Mouse (Mus musculus) left cerebral cortex, postnatal 25 days (tissue): ENCODE results near the gene Sf1. TPM values are rescaled to one million over a fixed set of nuclear protein-coding genes. Genes with fewer than 3 reads are reported as not detected.

Source experiments
- microRNA-seq, 2 experiments: library from miRNA; unstranded; fragments of <30 nt; microRNA quantifications; one replicate each; pipeline ENCODE4 v1.2.0; 2022
- total RNA-seq, 2 experiments: library from RNA; stranded (reverse); gene quantifications; 2 replicates each; pipeline ENCODE4 v1.2.3; 2021

Sf1 gene
- total RNA-seq, 2 experiments from 2014 or later = 180 to 195 TPM

Small RNAs within 50 kb of the gene (microRNA-seq; reads per million reads assigned to microRNA genes)
- gene Mir6989 = 3.2 to 5.0 reads per million in 2 experiments

Other genes starting within 250 kb of the Sf1 start
- gene Sac3d1, start 245.0 kb upstream of the Sf1 start, total RNA-seq = 10 to 100 TPM; 23.7 to 25.0 TPM
- 10 to 100 TPM; 36.2 to 43.6 TPM for gene Snx15, start 235.4 kb upstream of the Sf1 start, total RNA-seq
- under 1 TPM in 1 of 2 experiments, not detected in 1; 0.71 TPM for gene Batf2, start 222.7 kb upstream of the Sf1 start, total RNA-seq
- 10 to 100 TPM; 71.5 to 76.8 TPM for gene Arl2, start 222.1 kb upstream of the Sf1 start, total RNA-seq
- gene Majin, start 179.3 kb upstream of the Sf1 start, total RNA-seq = under 1 TPM in 1 of 2 experiments, not detected in 1; 0.53 TPM
- not detected for gene Gpha2, start 137.3 kb upstream of the Sf1 start, total RNA-seq
- 100 to 1,000 TPM; 153 to 165 TPM for gene Ppp2r5b, start 127.8 kb upstream of the Sf1 start, total RNA-seq
- 10 to 100 TPM; 33.1 to 35.6 TPM for gene Atg2a, start 122.0 kb upstream of the Sf1 start, total RNA-seq
- 10 to 100 TPM; 35.9 to 40.3 TPM for gene Ehd1, start 87.0 kb upstream of the Sf1 start, total RNA-seq
- gene Cdc42bpg, start 57.2 kb upstream of the Sf1 start, total RNA-seq = 1 to 10 TPM; 2.7 to 2.9 TPM
- gene Men1, start 28.7 kb upstream of the Sf1 start, total RNA-seq = 10 to 100 TPM; 69.7 to 70.0 TPM
- 10 to 100 TPM; 83.3 to 92.3 TPM for gene Map4k2, start 22.6 kb upstream of the Sf1 start, total RNA-seq
- 10 to 100 TPM; 26.8 to 35.5 TPM for gene Pygm, start 20.7 kb downstream of the Sf1 start, total RNA-seq
- gene Rasgrp2, start 35.6 kb downstream of the Sf1 start, total RNA-seq = 10 to 100 TPM; 49.8 to 86.4 TPM
- 100 to 1,000 TPM; 627 to 654 TPM for gene Nrxn2, start 55.0 kb downstream of the Sf1 start, total RNA-seq
- gene Slc22a12, start 179.3 kb downstream of the Sf1 start, total RNA-seq = under 1 TPM; 0.18 to 0.21 TPM